Mouse (Mus musculus) embryo, embryonic 10.5 days (tissue): Measurements from ENCODE around the gene Ganc.

Source experiments
- DNase-seq: peaks from one replicate; pipeline ENCODE4 v3.0.0-alpha.2; 2015; ENCODE audit warnings: low spot score

The Ganc gene

GRCm38 (mm10) chr2:120450724-120451123 is 47.0 kb downstream of the Ganc start:
- DNase-seq = no peak

GRCm38 (mm10) chr2:120452600-120452999 is 48.9 kb downstream of the Ganc start:
- no peak for DNase-seq

- no peak for DNase-seq
These were observed 51.3 kb downstream of the Ganc start for GRCm38 (mm10) chr2:120454987-120455386.

- DNase-seq = no peak
These were observed 52.0 kb downstream of the Ganc start, which contains the start of gene Capn3 for GRCm38 (mm10) chr2:120455719-120456118. Gene Capn3, plus strand, starts transcription at chr2:120456019.

GRCm38 (mm10) chr2:120460216-120460615 is 56.5 kb downstream of the Ganc start:
- no peak for DNase-seq

GRCm38 (mm10) chr2:120463328-120463727 is 59.6 kb downstream of the Ganc start:
- DNase-seq = no peak

- no peak for DNase-seq
These were observed 60.4 kb downstream of the Ganc start for GRCm38 (mm10) chr2:120464091-120464490.

- DNase-seq = no peak
These were observed 61.2 kb downstream of the Ganc start for GRCm38 (mm10) chr2:120464732-120465396.

GRCm38 (mm10) chr2:120465397-120465785 is 61.7 kb downstream of the Ganc start:
- DNase-seq = no peak

GRCm38 (mm10) chr2:120468011-120468410 is 64.3 kb downstream of the Ganc start:
- DNase-seq = no peak

- DNase-seq = no peak
These were observed 65.5 kb downstream of the Ganc start for GRCm38 (mm10) chr2:120469220-120469619.

GRCm38 (mm10) chr2:120469715-120470114 is 66.0 kb downstream of the Ganc start:
- no peak for DNase-seq

GRCm38 (mm10) chr2:120470856-120471255 is 67.2 kb downstream of the Ganc start:
- DNase-seq = no peak

GRCm38 (mm10) chr2:120476277-120477087 is 72.8 kb downstream of the Ganc start:
- DNase-seq = peak; percentile 5

GRCm38 (mm10) chr2:120478600-120478999 is 74.9 kb downstream of the Ganc start:
- peak; percentile 80 for DNase-seq

GRCm38 (mm10) chr2:120481921-120482320 is 78.2 kb downstream of the Ganc start:
- no peak for DNase-seq

GRCm38 (mm10) chr2:120482506-120483389 is 79.1 kb downstream of the Ganc start:
- DNase-seq = no peak

- no peak for DNase-seq
These were observed 80.5 kb downstream of the Ganc start for GRCm38 (mm10) chr2:120484241-120484640.

- no peak for DNase-seq
These were observed 89.6 kb downstream of the Ganc start for GRCm38 (mm10) chr2:120493254-120493653.

- no peak for DNase-seq
These were observed 92.8 kb downstream of the Ganc start for GRCm38 (mm10) chr2:120496511-120496910.

- no peak for DNase-seq
These were observed 96.3 kb downstream of the Ganc start for GRCm38 (mm10) chr2:120499971-120500471.
